Mouse (Mus musculus) hindbrain, embryonic 11.5 days (tissue): ENCODE data around the gene Slc6a9. TPM values are rescaled to one million over a fixed set of nuclear protein-coding genes. Genes with fewer than 3 reads are reported as not detected.

ENCODE experiments used
- ATAC-seq: fragments of 200-750 bp; cut with Nextera tagmentation; 2 replicates; pipeline ENCODE4 v1.8.0; 2017; ENCODE audit warnings: mild to moderate bottlenecking, moderate TSS enrichment, moderate library complexity; ENCODE audit not compliant: low FRiP score
- DNase-seq: peaks from one replicate; pipeline ENCODE4 v3.0.0-alpha.2; 2015; ENCODE audit warnings: low spot score
- H3K27ac ChIP-seq: fragments of 300-500 bp; sonication (generic); 2 replicates; pipeline ENCODE4 v1.5.1; 2014; ENCODE audit warnings: mild to moderate bottlenecking, low read depth, low read length
- H3K27me3 ChIP-seq: fragments of 300-500 bp; sonication (generic); 2 replicates; pipeline ENCODE4 v1.6.1; 2014; ENCODE audit warnings: mild to moderate bottlenecking, low read length, moderate library complexity, mixed read lengths; ENCODE audit not compliant: control insufficient read depth, insufficient read depth
- H3K36me3 ChIP-seq: fragments of 300-500 bp; sonication (generic); 2 replicates; pipeline ENCODE4 v1.6.1; 2014; ENCODE audit warnings: mild to moderate bottlenecking, low read length, moderate library complexity, mixed read lengths; ENCODE audit not compliant: control insufficient read depth, insufficient read depth
- H3K4me1 ChIP-seq: fragments of 300-500 bp; sonication (generic); replicated peaks from 2 replicates; pipeline ENCODE4 v1.6.1; 2014; ENCODE audit warnings: low read length, mixed read lengths; ENCODE audit not compliant: control insufficient read depth, insufficient read depth
- H3K4me2 ChIP-seq: fragments of 300-500 bp; sonication (generic); replicated peaks from 2 replicates; pipeline ENCODE4 v1.6.1; 2014; ENCODE audit warnings: mild to moderate bottlenecking, low read depth, low read length
- H3K4me3 ChIP-seq: fragments of 300-500 bp; sonication (generic); 2 replicates; pipeline ENCODE4 v1.5.1; 2014; ENCODE audit warnings: low read depth, low read length
- H3K9ac ChIP-seq: fragments of 300-500 bp; sonication (generic); 2 replicates; pipeline ENCODE4 v1.6.1; 2014; ENCODE audit warnings: low read depth, low read length
- H3K9me3 ChIP-seq: fragments of 300-500 bp; sonication (generic); 2 replicates; pipeline ENCODE4 v1.6.1; 2016; ENCODE audit warnings: low read length; ENCODE audit not compliant: control insufficient read depth
- WGBS: fragments of 180-500 bp; shearing (Covaris S2); extraction: QIAGEN DNeasy Blood & Tissue Kit; methylation state at CpG from one replicate; pipeline ENCODE4 v1.1.7; 2014; 5-methylcytosine and 5-hydroxymethylcytosine counted together
- polyA plus RNA-seq: library from polyadenylated mRNA; unstranded; fragments of >200 nt; fragmentation: Nextera tagmentation; extraction: Ambion mirVana; gene quantifications from 2 replicates; pipeline ENCODE4 v1.2.1, GENCODE M21; 2014

Slc6a9 gene
- 6.2 and 7.1 TPM in 2 replicates for polyA plus RNA-seq

- no peak for ATAC-seq
- H3K36me3 ChIP-seq = no peaks in the 10 kb centered on the region
- peaks cover 2% of the 10 kb centered on the region; the same call in 1 of the 2 replicates for H3K27me3 ChIP-seq
- DNase-seq = no peak
- peak within 1 kb of the TSS; percentile 99 for H3K4me2 ChIP-seq
- no peaks in the 10 kb centered on the region; the same call in none of the 2 replicates for H3K4me1 ChIP-seq
- H3K27ac ChIP-seq = peak within 1 kb of the TSS; percentile 63
- H3K9ac ChIP-seq = peak within 1 kb of the TSS; percentile 72
- 23% methylated on average over 3 of the region's 3 CpGs for WGBS
- peak within 1 kb of the TSS; percentile 80 for H3K4me3 ChIP-seq
- no peaks in the 10 kb centered on the region for H3K9me3 ChIP-seq
Observed at GRCm38 (mm10) chr4:117834457-117834844, at the start of gene Slc6a9. Gene Slc6a9 (plus strand): TSS chr4:117834506.

- ATAC-seq (peak; percentile 38; the same call in 1 of the 2 replicates), DNase-seq (peak; percentile 32)
- Histone ChIP-seq H3K4me3 (no peak overlapping the region), H3K27me3 (no peaks in the 10 kb centered on the region), H3K9ac (no peak overlapping the region), H3K4me2 (no peak overlapping the region), H3K27ac (no peak overlapping the region), H3K36me3 (no peaks in the 10 kb centered on the region), H3K9me3 (no peaks in the 10 kb centered on the region), H3K4me1 (no peaks in the 10 kb centered on the region)
- WGBS = 41% methylated on average over 8 of the region's 8 CpGs
Observed at GRCm38 (mm10) chr4:117786963-117787362, 47.3 kb upstream of the Slc6a9 start.

GRCm38 (mm10) chr4:117788308-117788707 is 46.0 kb upstream of the Slc6a9 start:
- no peak overlapping the region for H3K27ac ChIP-seq
- H3K4me3 ChIP-seq = no peak overlapping the region
- H3K4me2 ChIP-seq = no peak overlapping the region
- 76% methylated on average over 10 of the region's 10 CpGs for WGBS
- no peaks in the 10 kb centered on the region for H3K27me3 ChIP-seq
- H3K9ac ChIP-seq = no peak overlapping the region
- no peak for DNase-seq
- H3K36me3 ChIP-seq = no peaks in the 10 kb centered on the region
- ATAC-seq = no peak
- no peaks in the 10 kb centered on the region for H3K4me1 ChIP-seq
- no peaks in the 10 kb centered on the region for H3K9me3 ChIP-seq

GRCm38 (mm10) chr4:117799904-117800303 is 34.4 kb upstream of the Slc6a9 start:
- ATAC-seq = no peak
- Histone ChIP-seq H3K27ac (no peak overlapping the region), H3K36me3 (no peaks in the 10 kb centered on the region), H3K4me2 (no peak overlapping the region), H3K4me3 (no peak overlapping the region), H3K4me1 (no peaks in the 10 kb centered on the region), H3K27me3 (no peaks in the 10 kb centered on the region), H3K9ac (no peak overlapping the region), H3K9me3 (no peaks in the 10 kb centered on the region)
- DNase-seq = no peak
- 87% methylated on average over 6 of the region's 6 CpGs for WGBS

GRCm38 (mm10) chr4:117806992-117807391 is 27.3 kb upstream of the Slc6a9 start:
- Histone ChIP-seq H3K36me3 (no peaks in the 10 kb centered on the region), H3K4me1 (no peaks in the 10 kb centered on the region), H3K4me2 (no peak overlapping the region), H3K27me3 (no peaks in the 10 kb centered on the region), H3K27ac (no peak overlapping the region), H3K4me3 (no peak overlapping the region), H3K9me3 (no peaks in the 10 kb centered on the region), H3K9ac (no peak overlapping the region)
- DNase-seq = no peak
- 83% methylated on average over 5 of the region's 5 CpGs for WGBS
- no peak for ATAC-seq

GRCm38 (mm10) chr4:117810933-117811332 is 23.4 kb upstream of the Slc6a9 start:
- Histone ChIP-seq H3K4me3 (no peak overlapping the region), H3K9ac (no peak overlapping the region), H3K27me3 (no peaks in the 10 kb centered on the region), H3K9me3 (no peaks in the 10 kb centered on the region), H3K4me1 (no peaks in the 10 kb centered on the region), H3K36me3 (no peaks in the 10 kb centered on the region), H3K27ac (no peak overlapping the region), H3K4me2 (no peak overlapping the region)
- ATAC-seq = no peak
- 65% methylated on average over 2 of the region's 2 CpGs for WGBS
- DNase-seq = no peak

GRCm38 (mm10) chr4:117813591-117814192 is 20.6 kb upstream of the Slc6a9 start:
- no peak overlapping the region for H3K27ac ChIP-seq
- ATAC-seq = no peak
- no peak for DNase-seq
- no peaks in the 10 kb centered on the region for H3K9me3 ChIP-seq
- H3K9ac ChIP-seq = no peak overlapping the region
- no peak overlapping the region for H3K4me3 ChIP-seq
- no peaks in the 10 kb centered on the region for H3K4me1 ChIP-seq
- no peak overlapping the region for H3K4me2 ChIP-seq
- 81% methylated on average over 9 of the region's 9 CpGs for WGBS
- H3K36me3 ChIP-seq = no peaks in the 10 kb centered on the region
- no peaks in the 10 kb centered on the region for H3K27me3 ChIP-seq

GRCm38 (mm10) chr4:117814333-117814732 is 20.0 kb upstream of the Slc6a9 start:
- H3K4me2 ChIP-seq = no peak overlapping the region
- no peak for DNase-seq
- no peak overlapping the region for H3K4me3 ChIP-seq
- H3K9ac ChIP-seq = no peak overlapping the region
- 39% methylated on average over 4 of the region's 4 CpGs for WGBS
- H3K27me3 ChIP-seq = no peaks in the 10 kb centered on the region
- H3K27ac ChIP-seq = no peak overlapping the region
- no peaks in the 10 kb centered on the region for H3K4me1 ChIP-seq
- H3K36me3 ChIP-seq = no peaks in the 10 kb centered on the region
- ATAC-seq = no peak
- H3K9me3 ChIP-seq = no peaks in the 10 kb centered on the region

GRCm38 (mm10) chr4:117816776-117817175 is 17.5 kb upstream of the Slc6a9 start:
- H3K4me1 ChIP-seq = no peaks in the 10 kb centered on the region
- ATAC-seq (no peak), DNase-seq (no peak)
- H3K9me3 ChIP-seq = no peaks in the 10 kb centered on the region
- no peaks in the 10 kb centered on the region for H3K36me3 ChIP-seq
- 74% methylated on average over 5 of the region's 5 CpGs for WGBS
- H3K4me3 ChIP-seq = no peak overlapping the region
- no peak overlapping the region for H3K27ac ChIP-seq
- H3K27me3 ChIP-seq = no peaks in the 10 kb centered on the region
- no peak overlapping the region for H3K9ac ChIP-seq
- H3K4me2 ChIP-seq = no peak overlapping the region
